Mouse (Mus musculus) left cerebral cortex, postnatal 10 days (tissue): ENCODE data around the gene Cttnbp2nl. TPM values are rescaled to one million over a fixed set of nuclear protein-coding genes. Genes with fewer than 3 reads are reported as not detected.

ENCODE experiments used
- DNase-seq, 2 experiments: peaks; one replicate each; pipeline ENCODE4 v3.0.0; 2021 to 2022; ENCODE audit warnings: low spot score in 2 of 2, mixed read lengths in 1 of 2; ENCODE audit errors: extremely low spot score in 1 of 2
- intact Hi-C: fragments of 180-260 bp; cut with DNase I; formaldehyde crosslinking; loops from one replicate; pipeline ENCODE4 v1.15.1; 2025
- total RNA-seq, 2 experiments: library from RNA; stranded (reverse); gene quantifications; 2 replicates each; pipeline ENCODE4 v1.2.3; 2021

The Cttnbp2nl gene
- 10 to 100 TPM; 38.7 to 42.7 TPM for total RNA-seq

- DNase-seq: peak; percentile 98 to 99
- intact Hi-C loops: loop anchor here (5.0 kb wide), 1 partner anchor 186 kb away; no protein-coding TSS in a partner anchor
Observed at GRCm38 (mm10) chr3:105052937-105053697, at the start of gene Cttnbp2nl. Cttnbp2nl (minus strand) TSS chr3:105053146.

- intact Hi-C loops: no loop called here
- no peak for DNase-seq
Observed at GRCm38 (mm10) chr3:105100270-105100589, 47.3 kb upstream of the Cttnbp2nl start.

- intact Hi-C loops: loop anchor here (10.0 kb wide), 1 partner anchor 535 kb away; no protein-coding TSS in a partner anchor
- DNase-seq: no peak
Observed at GRCm38 (mm10) chr3:105099526-105100269, 46.8 kb upstream of the Cttnbp2nl start.

DNA sequence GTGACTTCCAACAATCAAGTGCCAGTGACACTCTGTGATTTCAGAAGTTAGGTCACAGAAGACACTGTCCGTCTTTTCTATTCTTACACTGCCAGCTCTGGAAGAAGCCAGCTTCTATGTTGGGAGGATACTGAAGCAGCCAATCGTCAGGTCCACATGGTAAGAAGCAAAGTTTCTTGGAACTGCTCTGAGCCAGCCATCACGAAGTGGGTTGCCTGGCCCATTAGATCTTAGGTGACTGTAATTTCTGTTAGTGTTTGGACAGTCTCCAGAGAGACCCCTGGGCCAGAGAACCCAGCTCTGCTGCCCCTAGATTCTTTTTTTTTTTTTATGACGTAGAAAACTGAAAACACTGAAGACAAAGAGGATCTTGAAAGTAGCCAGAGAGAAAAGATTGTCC lies 44.6 kb upstream of the Cttnbp2nl start:
- DNase-seq: no peak
- intact Hi-C loops: loop anchor here (10.0 kb wide), 1 partner anchor 537 kb away; no protein-coding TSS in a partner anchor

DNA sequence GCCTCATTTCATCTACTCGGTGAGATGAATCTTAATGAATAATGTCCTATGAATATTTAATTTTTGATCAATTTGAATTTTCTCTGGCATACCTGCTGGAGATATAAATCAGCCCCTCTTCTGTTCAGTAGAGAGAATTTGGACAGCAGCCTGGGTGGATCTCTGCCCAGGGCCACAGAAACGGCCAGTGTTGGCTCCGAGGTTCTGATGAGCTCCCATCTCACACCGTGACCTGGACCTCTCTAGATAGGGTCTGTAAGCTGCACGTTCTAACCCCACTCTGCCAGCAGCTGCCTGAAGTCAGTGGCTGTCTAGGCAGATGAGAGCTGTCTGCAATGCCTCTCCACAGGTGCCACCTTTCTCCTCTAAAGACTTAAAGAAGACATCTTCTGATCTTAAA lies 42.1 kb upstream of the Cttnbp2nl start:
- intact Hi-C loops: loop anchor here (10.0 kb wide), 1 partner anchor 540 kb away; no protein-coding TSS in a partner anchor
- DNase-seq: no peak

DNA sequence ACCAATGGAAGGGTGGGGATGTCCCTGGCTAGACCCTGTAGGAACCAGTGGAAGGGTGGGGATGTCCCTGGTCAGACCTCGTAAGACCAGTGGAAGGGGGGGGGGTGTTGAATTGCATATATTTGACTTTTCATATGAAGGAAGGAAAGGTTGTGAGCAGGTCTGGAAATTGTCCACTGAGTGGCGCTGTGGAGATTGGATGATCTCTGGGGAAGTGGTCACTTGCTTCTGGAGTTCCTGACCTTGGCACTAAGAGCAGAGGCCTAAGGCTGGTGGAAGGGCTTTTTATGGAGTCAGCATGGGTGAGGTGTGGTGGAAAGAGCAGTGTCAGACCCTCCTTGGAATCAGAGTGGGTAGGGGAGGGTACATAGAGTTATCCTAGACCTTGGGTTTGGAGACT lies 41.5 kb upstream of the Cttnbp2nl start:
- DNase-seq: no peak
- intact Hi-C loops: loop anchor here (10.0 kb wide), 1 partner anchor 540 kb away; no protein-coding TSS in a partner anchor

DNA sequence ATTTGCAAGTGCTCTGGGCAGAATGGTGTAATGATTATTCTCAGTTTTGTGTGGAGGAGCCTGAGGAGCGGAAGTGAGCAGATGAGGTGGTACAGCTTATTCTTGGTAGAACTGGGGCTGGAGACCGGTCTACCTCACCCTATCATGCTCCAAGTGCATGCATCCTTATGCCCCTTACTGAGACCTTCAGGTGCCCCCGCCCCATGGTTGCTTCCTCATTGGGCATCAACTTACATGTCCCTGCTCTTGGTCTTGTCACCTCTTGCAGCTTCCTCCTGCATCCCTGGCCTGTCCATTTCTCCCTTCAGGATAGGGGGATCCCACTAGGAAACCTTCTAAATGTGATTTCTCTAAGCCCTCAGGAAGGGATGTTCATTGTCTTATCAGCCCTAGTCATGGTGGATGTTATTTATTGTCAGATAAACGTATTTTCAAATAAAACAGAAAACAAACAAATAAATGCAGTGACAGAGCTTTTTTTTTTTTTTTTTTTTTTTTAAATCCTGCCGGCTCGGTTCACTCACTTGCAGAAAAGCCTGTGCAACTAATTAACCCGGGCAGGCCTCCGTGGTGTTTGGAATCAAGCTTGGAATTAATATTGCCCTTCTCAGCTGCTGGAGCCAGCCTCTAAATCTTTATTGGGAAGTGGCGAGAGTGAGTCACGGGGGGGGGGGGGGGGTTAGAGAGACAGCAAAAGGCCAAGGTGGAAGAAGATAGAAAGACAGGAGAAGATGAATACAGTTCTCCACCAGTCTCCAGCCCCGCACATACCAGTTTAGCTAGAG lies 40.0 kb upstream of the Cttnbp2nl start:
- intact Hi-C loops: loop anchor here (10.0 kb wide), 1 partner anchor 542 kb away; no protein-coding TSS in a partner anchor

DNA sequence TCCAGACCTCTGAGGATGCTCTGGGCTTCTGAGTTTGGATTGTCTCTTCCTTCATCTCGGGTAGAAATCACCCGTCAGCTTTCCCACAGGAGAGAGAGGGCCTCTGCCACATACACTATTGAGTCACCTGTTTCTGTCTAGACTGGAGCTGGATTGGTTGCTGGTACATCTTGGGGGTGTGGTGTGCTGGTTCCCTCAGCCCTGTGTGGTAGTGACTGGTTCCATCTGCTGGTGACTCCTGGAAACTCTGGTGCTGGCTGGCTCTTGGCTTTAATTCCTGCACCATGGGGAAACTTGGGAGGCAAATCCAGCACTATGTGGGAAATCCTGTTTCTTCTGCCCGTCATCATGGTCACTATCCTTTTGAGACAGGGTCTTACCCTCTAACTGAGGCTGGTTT lies 38.0 kb upstream of the Cttnbp2nl start:
- peak in 1 of 2 experiments; percentile 66 for DNase-seq
- intact Hi-C loops: loop anchor here (10.0 kb wide), 1 partner anchor 544 kb away; no protein-coding TSS in a partner anchor

More for the DNA sequence above, 40.0 kb upstream of the Cttnbp2nl start:
- no peak for DNase-seq

DNA sequence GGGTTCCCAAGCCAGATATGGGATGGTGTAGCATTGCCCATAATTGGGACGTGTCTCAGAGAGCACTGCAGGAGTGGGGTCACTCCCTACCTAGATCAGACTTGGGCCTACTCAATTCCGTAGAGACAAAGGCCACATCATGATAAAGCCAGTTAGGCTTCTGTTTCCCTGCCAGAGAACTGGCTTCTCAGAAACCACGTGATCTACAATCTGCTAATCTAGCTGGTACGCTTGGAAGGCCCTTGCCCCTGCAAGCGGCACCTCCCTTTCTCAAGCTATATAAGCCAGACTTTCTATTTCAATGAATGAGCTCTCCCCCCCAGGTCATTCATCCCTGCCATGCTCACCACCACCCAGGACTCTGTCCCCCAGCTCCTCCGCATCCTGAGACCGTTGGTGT lies 37.2 kb upstream of the Cttnbp2nl start:
- intact Hi-C loops: loop anchor here (10.0 kb wide), 1 partner anchor 545 kb away; no protein-coding TSS in a partner anchor
- DNase-seq: no peak

GRCm38 (mm10) chr3:105088638-105089037 lies 35.7 kb upstream of the Cttnbp2nl start:
- intact Hi-C loops: no loop called here

GRCm38 (mm10) chr3:105087344-105087743 lies 34.4 kb upstream of the Cttnbp2nl start:
- intact Hi-C loops: no loop called here
- DNase-seq: no peak

More at GRCm38 (mm10) chr3:105088638-105089037, 35.7 kb upstream of the Cttnbp2nl start:
- DNase-seq: no peak

GRCm38 (mm10) chr3:105078231-105078826 lies 25.4 kb upstream of the Cttnbp2nl start:
- intact Hi-C loops: no loop called here
- peak; percentile 78 to 89 for DNase-seq

GRCm38 (mm10) chr3:105075796-105076195 lies 22.9 kb upstream of the Cttnbp2nl start:
- intact Hi-C loops: no loop called here
- DNase-seq: no peak

DNA sequence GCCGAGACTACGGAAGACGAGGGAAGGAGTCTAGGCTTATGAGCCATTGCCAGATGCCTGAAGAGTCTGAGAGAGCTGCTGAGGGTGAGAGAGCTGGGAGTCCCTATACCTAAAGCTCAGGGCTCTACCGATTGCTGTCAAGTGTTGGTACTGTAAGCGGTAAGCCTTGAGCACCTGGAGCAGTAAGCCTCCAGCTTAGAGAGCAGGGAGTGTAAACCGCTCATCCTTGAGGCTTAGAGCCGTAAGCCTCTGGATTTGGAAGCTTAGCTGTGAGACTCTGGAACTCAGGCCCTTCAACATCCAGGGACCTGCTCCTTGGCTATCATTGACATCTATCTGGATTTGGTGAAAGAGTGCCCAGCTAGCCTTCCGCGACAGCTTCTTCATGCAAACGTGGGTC lies 19.6 kb upstream of the Cttnbp2nl start:
- intact Hi-C loops: no loop called here
- DNase-seq: no peak

DNA sequence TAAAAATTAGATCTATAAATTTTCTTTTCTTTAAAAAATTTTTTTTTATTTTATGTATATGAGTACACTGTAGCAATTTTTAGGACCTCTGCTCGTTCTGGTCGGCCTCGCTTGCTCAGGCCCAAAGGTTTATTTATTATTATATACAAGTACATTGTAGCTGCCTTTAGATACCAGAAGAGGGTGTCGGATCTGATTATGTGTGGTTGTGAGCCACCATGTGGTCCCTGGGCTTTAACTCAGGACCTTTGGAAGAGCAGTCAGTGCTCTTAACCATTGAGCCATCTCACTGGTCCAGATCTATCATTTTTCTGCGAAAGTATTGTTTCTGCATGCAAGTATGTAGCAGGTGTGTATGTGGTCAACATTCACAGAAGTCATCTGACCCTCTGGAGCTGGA lies 18.3 kb upstream of the Cttnbp2nl start:
- DNase-seq: no peak
- intact Hi-C loops: no loop called here

DNA sequence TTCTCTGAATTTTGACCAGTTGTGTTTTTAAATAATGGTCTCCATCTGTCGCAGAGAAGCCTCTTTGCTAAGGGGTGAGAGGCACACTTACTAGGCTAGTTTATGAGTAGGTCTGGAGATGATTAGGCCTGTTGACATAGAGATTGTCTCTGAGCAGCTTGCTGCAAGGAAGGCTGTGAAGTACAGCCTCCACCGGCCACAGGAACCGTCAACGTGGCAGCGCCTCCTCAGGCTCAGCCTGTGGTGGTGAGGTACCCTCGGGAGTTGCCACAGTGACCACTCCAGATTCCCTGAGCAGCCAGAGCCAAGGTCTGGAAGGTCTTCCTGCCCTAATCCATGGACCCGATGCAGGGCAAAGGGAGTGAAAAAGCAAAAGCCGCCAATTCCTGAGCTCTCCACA lies 17.6 kb upstream of the Cttnbp2nl start:
- no peak for DNase-seq
- intact Hi-C loops: no loop called here

GRCm38 (mm10) chr3:105066544-105066943 lies 13.6 kb upstream of the Cttnbp2nl start, which contains the start of gene 4930564D02Rik:
4930564D02Rik (plus strand) TSS chr3:105066844.
- DNase-seq: no peak
- intact Hi-C loops: no loop called here

- intact Hi-C loops: no loop called here
- DNase-seq: no peak
Observed at GRCm38 (mm10) chr3:105062676-105063075, 9.7 kb upstream of the Cttnbp2nl start.
